Mouse (Mus musculus) monocyte, adult 2 months (primary cell): Measurements from ENCODE around the gene Lcn8.

Experiments used
- DNase-seq, 2 experiments: peaks; one replicate each; pipeline ENCODE4 v3.0.0; 2022; ENCODE audit warnings: low spot score in 2 of 2, low read depth in 1 of 2

The Lcn8 gene

DNA sequence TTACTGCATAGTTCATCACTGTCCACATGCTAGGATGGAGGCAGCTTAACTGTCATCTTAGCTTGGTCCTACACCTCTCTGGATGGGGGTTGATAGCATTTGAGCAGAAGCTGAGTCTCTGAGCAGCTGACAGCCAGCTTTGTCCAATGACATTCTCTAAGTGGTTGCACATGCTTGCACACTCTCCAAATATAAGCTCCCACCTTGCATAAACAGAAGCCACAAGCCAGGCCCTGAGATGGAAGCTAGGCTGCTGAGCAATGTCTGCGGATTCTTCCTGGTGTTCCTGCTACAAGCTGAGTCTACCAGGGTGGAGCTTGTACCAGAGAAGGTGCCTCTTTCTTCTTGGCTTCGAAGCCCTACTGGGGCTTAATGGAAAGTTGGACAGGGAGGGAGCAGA lies at the start of gene Lcn8:
Gene Lcn8, plus strand, starts transcription at position 219 of the 400 bp plus-strand sequence.
- no peak for DNase-seq

DNA sequence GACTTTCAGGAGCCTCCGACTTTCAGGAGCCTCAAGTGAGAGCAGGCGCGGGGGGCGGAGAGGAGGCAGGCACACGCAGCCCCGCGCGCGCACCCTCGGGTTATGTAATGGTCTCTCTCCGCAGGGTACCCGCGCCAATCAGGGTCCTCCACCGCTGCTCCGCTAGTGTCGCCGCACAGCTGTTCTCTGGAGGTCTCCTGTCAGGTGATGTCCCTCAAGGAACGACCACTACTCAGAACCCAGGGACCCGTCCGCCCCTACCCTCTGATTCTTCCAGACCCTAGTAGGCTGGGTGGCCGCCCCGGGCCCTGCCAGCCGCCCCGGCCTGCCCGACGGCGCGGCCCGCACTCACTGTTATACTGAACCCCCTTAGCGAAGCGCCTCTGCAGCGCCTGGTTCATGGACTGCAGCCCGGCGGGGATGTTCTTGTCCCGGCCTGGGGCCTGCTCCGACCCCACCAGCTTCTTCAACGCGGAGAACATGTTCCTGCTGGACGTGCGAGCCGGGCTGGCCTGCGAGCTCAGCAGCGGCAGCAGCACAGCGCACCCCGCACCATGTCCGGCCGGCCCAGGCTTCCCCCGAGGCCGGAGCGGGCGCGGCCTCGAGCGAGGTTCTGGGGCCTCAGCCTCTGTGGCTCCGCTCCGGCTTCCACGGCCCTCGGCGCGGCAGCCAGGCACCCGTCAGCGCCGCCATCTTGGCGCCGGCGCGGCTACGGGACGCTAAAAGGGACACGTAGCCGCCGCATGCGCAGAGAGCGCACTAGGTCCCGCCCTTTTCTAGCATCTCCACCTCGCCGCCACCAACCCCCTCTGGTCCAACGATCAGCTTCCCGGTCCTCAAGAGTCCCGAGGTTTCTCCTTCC lies 44.9 kb upstream of the Lcn8 start, which contains the start of gene Rabl6:
Gene Rabl6, minus strand, starts transcription at position 761 of the 862 bp plus-strand sequence.
- DNase-seq: peak; percentile 66 to 75

- DNase-seq: no peak
Measured at GRCm38 (mm10) chr2:25608671-25609070, 44.2 kb upstream of the Lcn8 start.

DNA sequence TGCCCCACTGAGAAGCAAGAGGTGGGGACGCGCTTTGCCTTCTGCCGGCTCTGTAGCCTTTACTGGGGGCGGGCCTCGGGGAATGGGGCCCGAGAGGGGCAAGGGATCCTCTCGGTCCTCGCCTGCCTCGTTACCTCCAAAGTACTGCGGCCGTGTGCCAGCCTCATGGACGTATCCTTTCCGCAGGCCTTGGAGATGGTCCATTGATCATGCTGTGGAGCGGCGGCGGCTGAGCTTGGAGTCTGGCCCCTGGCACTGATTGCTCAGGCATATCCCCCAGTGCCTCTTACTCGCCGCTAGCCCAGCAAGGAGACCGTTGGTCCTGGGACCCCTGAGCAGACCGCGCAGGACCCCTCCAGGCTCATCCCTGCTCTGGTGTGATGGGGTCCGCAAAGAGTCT lies 36.5 kb upstream of the Lcn8 start:
- no peak for DNase-seq

- no peak for DNase-seq
Measured at GRCm38 (mm10) chr2:25617578-25617977, 35.3 kb upstream of the Lcn8 start, which contains the start of gene Ccdc183. Gene Ccdc183, minus strand, starts transcription at chr2:25617678.

GRCm38 (mm10) chr2:25620386-25620785 lies 32.5 kb upstream of the Lcn8 start:
- DNase-seq: no peak

GRCm38 (mm10) chr2:25620852-25621228 lies 32.1 kb upstream of the Lcn8 start:
- DNase-seq: no peak

- DNase-seq: peak; percentile 30 to 76
Measured at GRCm38 (mm10) chr2:25621229-25622200, 31.4 kb upstream of the Lcn8 start, which contains the start of gene Tmem141. Gene Tmem141, minus strand, starts transcription at chr2:25622005.

- DNase-seq: no peak
Measured at GRCm38 (mm10) chr2:25625986-25626385, 26.9 kb upstream of the Lcn8 start.

DNA sequence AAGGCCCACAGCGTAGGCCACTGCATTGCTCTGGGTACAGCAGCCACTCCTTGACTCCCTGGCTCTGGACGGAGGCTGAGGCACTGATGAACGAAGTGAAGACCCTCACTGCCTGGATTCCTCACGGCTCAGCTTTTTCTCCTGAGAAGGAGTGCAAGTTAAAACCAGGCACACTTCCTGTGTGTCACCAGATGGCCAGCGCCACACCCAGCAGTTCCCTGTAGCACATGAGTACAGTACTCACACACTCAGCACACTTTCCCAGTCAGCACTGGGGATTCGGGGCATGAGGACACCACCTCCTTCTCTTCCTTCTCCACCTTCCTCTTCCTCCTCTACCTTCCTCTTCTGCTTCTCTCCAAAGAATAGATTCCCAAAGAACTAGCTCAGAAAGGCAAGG lies 25.1 kb upstream of the Lcn8 start, which contains the start of gene Fcna:
Gene Fcna, minus strand, starts transcription at position 220 of the 400 bp plus-strand sequence.
- no peak for DNase-seq

DNA sequence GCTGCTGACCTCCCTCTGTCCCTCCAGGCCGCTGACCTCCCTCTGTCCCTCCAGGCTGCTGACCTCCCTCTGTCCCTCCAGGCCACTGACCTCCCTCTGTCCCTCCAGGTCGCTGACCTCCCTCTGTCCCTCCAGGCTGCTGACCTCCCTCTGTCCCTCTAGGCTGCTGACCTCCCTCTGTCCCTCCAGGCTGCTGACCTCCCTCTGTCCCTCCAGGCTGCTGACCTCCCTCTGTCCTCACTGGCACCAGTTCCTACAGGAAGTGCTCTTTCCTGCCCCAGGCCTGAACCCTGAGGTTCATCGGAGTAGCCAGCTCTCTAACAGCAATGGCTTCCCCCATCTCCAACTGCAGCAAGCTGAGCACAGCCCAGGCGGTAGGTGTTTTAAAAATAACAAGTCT lies 24.2 kb upstream of the Lcn8 start:
- no peak for DNase-seq

DNA sequence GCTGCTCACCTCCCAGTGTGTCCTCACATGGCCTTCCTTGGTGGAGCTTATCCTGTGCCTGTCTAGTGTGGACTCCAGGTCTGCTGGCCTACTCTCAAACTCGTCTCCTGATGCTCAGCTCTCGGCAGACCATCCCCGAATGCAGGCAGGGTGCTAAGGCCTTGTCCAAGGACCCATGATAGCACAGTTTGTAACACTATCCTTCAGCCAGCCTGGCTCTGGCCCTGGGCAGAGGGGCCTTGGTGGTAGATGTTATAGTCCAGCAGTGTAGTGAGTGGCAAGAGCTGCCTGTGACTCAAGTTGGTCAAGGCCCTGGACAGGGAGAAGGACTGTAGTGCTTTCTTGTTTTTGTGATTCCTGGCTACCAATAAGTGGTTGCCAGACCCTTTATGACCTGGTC lies 19.3 kb upstream of the Lcn8 start:
- no peak for DNase-seq

GRCm38 (mm10) chr2:25634046-25634445 lies 18.9 kb upstream of the Lcn8 start:
- DNase-seq: no peak

DNA sequence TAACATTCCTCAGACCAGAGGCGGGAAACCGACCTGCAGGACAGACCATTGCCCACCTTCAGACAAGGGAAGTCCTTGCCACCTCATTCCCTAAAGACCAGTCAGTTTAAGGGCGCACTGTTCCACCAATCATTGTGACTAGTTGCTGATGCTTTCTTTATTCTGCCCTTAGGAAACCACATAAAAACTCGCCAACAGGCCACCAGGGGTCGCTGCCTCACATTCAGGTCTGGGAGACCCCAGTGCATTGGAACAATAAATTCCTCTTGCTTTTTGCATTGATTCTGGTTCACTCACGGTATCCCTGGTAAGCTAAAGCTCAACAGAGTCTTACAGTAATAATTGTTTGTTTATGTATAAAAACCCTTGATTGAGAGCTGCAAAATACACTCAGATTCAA lies 13.0 kb upstream of the Lcn8 start:
- DNase-seq: no peak

DNA sequence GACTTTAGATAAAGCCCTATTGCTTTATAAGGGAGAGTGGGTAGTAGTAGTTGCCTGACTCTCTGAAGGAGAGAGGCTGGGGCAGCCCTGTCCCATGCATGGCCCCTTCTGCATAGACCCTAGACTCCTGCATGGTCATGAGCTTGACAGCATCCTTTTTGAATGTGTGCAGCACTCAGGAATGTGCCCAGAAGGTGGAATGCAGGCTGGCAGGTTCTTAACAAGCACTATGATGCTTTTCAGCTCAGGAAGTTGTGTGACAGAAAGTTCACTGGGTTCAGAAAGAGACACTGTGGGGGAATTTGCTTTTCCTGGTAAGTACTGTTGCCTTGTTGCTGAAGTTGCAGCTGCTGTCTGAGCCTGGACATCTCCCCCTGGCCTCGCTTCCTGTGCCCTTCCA lies 1.6 kb downstream of the Lcn8 start:
- no peak for DNase-seq

DNA sequence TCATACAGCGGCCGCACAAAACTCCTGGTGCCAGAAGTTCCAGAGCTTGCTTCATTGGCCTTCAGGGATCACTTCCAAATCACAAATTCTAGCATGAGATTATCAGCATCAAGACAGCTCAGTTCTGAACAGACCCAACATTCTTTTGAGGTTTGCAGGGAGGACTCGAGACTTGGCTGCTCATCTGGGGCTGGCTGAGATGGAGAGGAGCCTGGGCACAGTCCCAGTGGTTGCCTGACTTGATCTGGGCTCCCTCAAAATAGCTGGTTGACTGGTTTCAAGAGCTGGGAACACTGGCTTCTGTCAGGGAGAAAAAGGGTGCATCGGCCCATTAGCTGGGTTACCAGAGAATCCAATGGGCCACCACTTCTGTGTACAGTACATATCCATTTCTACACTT lies 3.8 kb downstream of the Lcn8 start:
- DNase-seq: no peak

- DNase-seq: no peak
Measured at GRCm38 (mm10) chr2:25657246-25657645, 4.3 kb downstream of the Lcn8 start.

DNA sequence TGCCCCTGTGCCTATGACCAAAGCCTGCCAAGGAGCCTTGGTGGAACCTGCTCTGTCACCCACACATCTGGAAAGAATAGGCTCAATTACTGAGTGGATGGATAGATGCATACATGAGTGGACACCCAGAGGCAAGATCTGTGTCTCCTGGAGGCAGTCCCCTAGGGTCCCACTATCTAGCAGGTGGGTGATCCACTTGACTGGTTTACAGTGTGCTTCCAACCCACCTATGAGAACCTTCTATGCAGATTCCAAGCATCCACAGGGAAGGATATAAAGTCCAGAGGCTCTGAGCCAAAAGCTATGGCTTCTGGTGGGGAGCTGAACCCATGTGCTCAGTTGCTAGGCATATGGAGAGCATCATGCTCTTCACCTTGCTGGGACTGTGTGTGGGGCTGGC lies 4.7 kb downstream of the Lcn8 start, which contains the start of gene Lcn5:
Gene Lcn5, plus strand, starts transcription at position 301 of the 400 bp plus-strand sequence.
- DNase-seq: no peak

- DNase-seq: no peak
Measured at GRCm38 (mm10) chr2:25660279-25660678, 7.4 kb downstream of the Lcn8 start.

GRCm38 (mm10) chr2:25661245-25661970 lies 8.5 kb downstream of the Lcn8 start:
- DNase-seq: no peak

GRCm38 (mm10) chr2:25663511-25663910 lies 10.6 kb downstream of the Lcn8 start:
- peak in 1 of 2 experiments; percentile 10 for DNase-seq
